Mouse (Mus musculus): ENCODE results near the gene Arhgef38.

GRCm38 (mm10) chr3:133103768-133104167 is 131.0 kb downstream of the Arhgef38 start:
- no peak for TF ChIP-seq CTCF (conservative IDR thresholded peaks at IDR 0.05; ENCODE audit: low read length)
- TF ChIP-seq POU5F1 (IDR thresholded peaks at IDR 0.05; ENCODE audit: borderline replicate concordance, low read length), result no peak
